Mouse (Mus musculus): ENCODE measurements around the gene Mylk4. TPM values are rescaled to one million over a fixed set of nuclear protein-coding genes. Genes with fewer than 3 reads are reported as not detected.
A peak's percentile ranks its signal among the peaks of the same experiment; 100 is the strongest.

Mylk4 gene
- total and polyA plus RNA-seq, 3 experiments = 59.5 to 290 (median 262) TPM

GRCm38 (mm10) chr13:32819241-32819640 lies 35.5 kb upstream of the Mylk4 start:
- H3K4me3 ChIP-seq = no peak overlapping the region
- H3K4me1 ChIP-seq (ENCODE audit: control insufficient read depth, insufficient read depth, low read length) = no peaks in the 10 kb centered on the region
- H3K27ac ChIP-seq = no peak overlapping the region
- 0 out of 2 replicates have a peak, but pooled peaks cover 1% of the 10 kb centered on the region for H3K79me2 ChIP-seq (replicated peaks; ENCODE audit: control insufficient read depth, insufficient read depth, low read length)
- H3K9ac ChIP-seq (ENCODE audit: low read depth, low read length) = no peak overlapping the region
- no peaks in the 10 kb centered on the region; the same call in 1 of the 2 replicates for H3K36me3 ChIP-seq (ENCODE audit: control insufficient read depth, insufficient read depth, low read length)
- no peaks in the 10 kb centered on the region for H3K27me3 ChIP-seq (ENCODE audit: control insufficient read depth, insufficient read depth, low read length)
- intact Hi-C loops (cut with DNase I) = no loop called here
- WGBS = 97% methylated on average over 3 of the region's 3 CpGs
- no peak for DNase-seq
- TF ChIP-seq EP300 (IDR thresholded peaks at IDR 0.05; ENCODE audit: insufficient read depth, low read depth, low read length) (no peak), POLR2A (IDR thresholded peaks at IDR 0.05; ENCODE audit: insufficient read depth, low read depth, low read length) (no peak), CTCF (IDR thresholded peaks at IDR 0.05) (no peak)

GRCm38 (mm10) chr13:32807624-32808023 lies 23.9 kb upstream of the Mylk4 start:
- peaks cover 2% of the 10 kb centered on the region; the same call in 1 of the 2 replicates for H3K4me1 ChIP-seq (ENCODE audit: control insufficient read depth, insufficient read depth, low read length)
- H3K27ac ChIP-seq = no peak overlapping the region
- H3K4me3 ChIP-seq = no peak overlapping the region
- 96% methylated on average over 3 of the region's 3 CpGs for WGBS
- peaks cover 28% of the 10 kb centered on the region for H3K36me3 ChIP-seq (ENCODE audit: control insufficient read depth, insufficient read depth, low read length)
- intact Hi-C loops (cut with DNase I) = loop anchor here (10.0 kb wide), 2 partner anchors 197 to 1003 kb away; partner anchors contain the start of genes Foxc1 and Serpinb9
- peaks cover under 1% of the 10 kb centered on the region; the same call in 1 of the 2 replicates for H3K79me2 ChIP-seq (replicated peaks; ENCODE audit: control insufficient read depth, insufficient read depth, low read length)
- no peak for TF ChIP-seq EP300 (IDR thresholded peaks at IDR 0.05; ENCODE audit: insufficient read depth, low read depth, low read length)
- no peak for TF ChIP-seq POLR2A (IDR thresholded peaks at IDR 0.05; ENCODE audit: insufficient read depth, low read depth, low read length)
- TF ChIP-seq CTCF (IDR thresholded peaks at IDR 0.05) = no peak
- no peak overlapping the region for H3K9ac ChIP-seq (ENCODE audit: low read depth, low read length)
- no peaks in the 10 kb centered on the region for H3K27me3 ChIP-seq (ENCODE audit: control insufficient read depth, insufficient read depth, low read length)
- DNase-seq = no peak

- intact Hi-C loops (cut with DNase I) = loop anchor here (10.0 kb wide), 2 partner anchors 198 to 1002 kb away; partner anchors contain the start of genes Foxc1 and Serpinb9
- Histone ChIP-seq H3K9ac (ENCODE audit: low read depth, low read length) (no peak overlapping the region), H3K4me3 (no peak overlapping the region), H3K79me2 (replicated peaks; ENCODE audit: control insufficient read depth, insufficient read depth, low read length) (peaks cover 2% of the 10 kb centered on the region; the same call in 1 of the 2 replicates), H3K4me1 (ENCODE audit: control insufficient read depth, insufficient read depth, low read length) (peaks cover 2% of the 10 kb centered on the region; the same call in 1 of the 2 replicates), H3K27ac (no peak overlapping the region), H3K36me3 (ENCODE audit: control insufficient read depth, insufficient read depth, low read length) (peaks cover 25% of the 10 kb centered on the region), H3K27me3 (ENCODE audit: control insufficient read depth, insufficient read depth, low read length) (no peaks in the 10 kb centered on the region)
- TF ChIP-seq CTCF (IDR thresholded peaks at IDR 0.05) (no peak), POLR2A (IDR thresholded peaks at IDR 0.05; ENCODE audit: insufficient read depth, low read depth, low read length) (no peak), EP300 (IDR thresholded peaks at IDR 0.05; ENCODE audit: insufficient read depth, low read depth, low read length) (no peak)
- WGBS = 65% methylated on average over 7 of the region's 7 CpGs
- DNase-seq = no peak
Measured at GRCm38 (mm10) chr13:32806820-32807219, 23.1 kb upstream of the Mylk4 start.

GRCm38 (mm10) chr13:32803701-32804345 lies 20.1 kb upstream of the Mylk4 start:
- Histone ChIP-seq H3K79me2 (replicated peaks; ENCODE audit: control insufficient read depth, insufficient read depth, low read length) (peaks cover 2% of the 10 kb centered on the region; the same call in 1 of the 2 replicates), H3K36me3 (ENCODE audit: control insufficient read depth, insufficient read depth, low read length) (peaks cover 21% of the 10 kb centered on the region), H3K27me3 (ENCODE audit: control insufficient read depth, insufficient read depth, low read length) (no peaks in the 10 kb centered on the region), H3K27ac (peak overlapping the region; percentile 82), H3K4me3 (peak overlapping the region; percentile 99), H3K4me1 (ENCODE audit: control insufficient read depth, insufficient read depth, low read length) (peaks cover 2% of the 10 kb centered on the region; the same call in 1 of the 2 replicates), H3K9ac (ENCODE audit: low read depth, low read length) (0 out of 2 replicates have a peak overlapping the region, but pooled peaks have one; percentile 20)
- DNase-seq = no peak
- intact Hi-C loops (cut with DNase I) = loop anchor here (10.0 kb wide), 2 partner anchors 201 to 999 kb away; partner anchors contain the start of genes Foxc1 and Serpinb9
- TF ChIP-seq EP300 (IDR thresholded peaks at IDR 0.05; ENCODE audit: insufficient read depth, low read depth, low read length) (no peak), POLR2A (IDR thresholded peaks at IDR 0.05; ENCODE audit: insufficient read depth, low read depth, low read length) (no peak), CTCF (IDR thresholded peaks at IDR 0.05) (no peak)
- WGBS = 56% methylated on average over 4 of the region's 4 CpGs

GRCm38 (mm10) chr13:32802259-32803081 lies 18.7 kb upstream of the Mylk4 start, which contains the start of gene D930007J09Rik:
D930007J09Rik (minus strand) TSS chr13:32802849.
- no peak for TF ChIP-seq EP300 (IDR thresholded peaks at IDR 0.05; ENCODE audit: insufficient read depth, low read depth, low read length)
- TF ChIP-seq POLR2A (IDR thresholded peaks at IDR 0.05; ENCODE audit: insufficient read depth, low read depth, low read length) = no peak
- TF ChIP-seq CTCF (IDR thresholded peaks at IDR 0.05) = no peak
- Histone ChIP-seq H3K4me3 (peak within 1 kb of the TSS; percentile 99), H3K36me3 (ENCODE audit: control insufficient read depth, insufficient read depth, low read length) (peaks cover 18% of the 10 kb centered on the region), H3K9ac (ENCODE audit: low read depth, low read length) (peak within 1 kb of the TSS; percentile 83), H3K4me1 (ENCODE audit: control insufficient read depth, insufficient read depth, low read length) (peaks cover 2% of the 10 kb centered on the region; the same call in 1 of the 2 replicates), H3K27me3 (ENCODE audit: control insufficient read depth, insufficient read depth, low read length) (no peaks in the 10 kb centered on the region), H3K27ac (peak within 1 kb of the TSS; percentile 82), H3K79me2 (replicated peaks; ENCODE audit: control insufficient read depth, insufficient read depth, low read length) (peaks cover 2% of the 10 kb centered on the region; the same call in 1 of the 2 replicates)
- DNase-seq = peak in 1 of 2 experiments; percentile 67
- intact Hi-C loops (cut with DNase I) = loop anchor here (10.0 kb wide), 2 partner anchors 202 to 998 kb away; partner anchors contain the start of genes Foxc1 and Serpinb9
- under 1% methylated on average over 93 of the region's 95 CpGs for WGBS

All from heart, adult 2 months (tissue).